Mouse (Mus musculus) embryo, embryonic 9.5 days (tissue): Measurements from ENCODE around the gene Rtp4.

Source experiments
- DNase-seq: peaks from one replicate; pipeline ENCODE4 v3.0.0-alpha.2; 2017; ENCODE audit errors: extremely low spot score

Gene Rtp4

DNA sequence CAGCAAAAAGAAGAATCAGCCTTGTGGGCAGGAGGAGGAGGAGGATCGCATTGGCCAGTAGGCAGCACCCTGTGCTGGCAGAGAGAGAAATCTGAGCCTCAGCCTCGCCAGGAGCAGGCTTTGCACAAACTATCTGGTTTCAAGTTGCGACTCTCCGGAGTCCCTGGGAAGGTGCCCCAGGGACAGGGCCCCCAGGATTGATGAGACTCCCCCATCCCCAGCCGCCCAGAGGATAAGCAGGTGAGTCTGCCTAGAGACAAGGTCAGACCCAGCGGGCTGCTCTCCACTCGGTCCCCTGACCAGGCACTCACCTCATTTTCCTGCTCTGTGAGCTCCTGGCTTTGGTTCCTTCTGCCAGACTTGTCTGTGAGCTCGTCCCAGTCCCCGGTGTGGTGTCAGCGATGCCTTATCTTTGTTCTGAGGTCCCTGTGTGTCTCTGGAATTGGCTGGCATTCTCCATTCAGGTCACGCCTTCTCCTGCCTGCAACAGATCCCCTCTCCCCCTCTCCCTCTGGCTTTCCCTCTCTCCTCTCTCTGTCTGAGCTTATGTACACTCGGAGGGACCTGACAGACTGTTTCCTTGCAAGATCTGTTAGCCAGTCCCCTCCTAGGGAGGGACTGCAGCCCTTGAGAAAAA is at the start of gene Rtp4, which contains the start of gene Masp1:
TSS of gene Rtp4 (plus strand) at position 57 of the 637 bp plus-strand sequence.
TSS of gene Masp1 (minus strand) at position 581 of the 637 bp plus-strand sequence.
- peak; percentile 64 for DNase-seq

DNA sequence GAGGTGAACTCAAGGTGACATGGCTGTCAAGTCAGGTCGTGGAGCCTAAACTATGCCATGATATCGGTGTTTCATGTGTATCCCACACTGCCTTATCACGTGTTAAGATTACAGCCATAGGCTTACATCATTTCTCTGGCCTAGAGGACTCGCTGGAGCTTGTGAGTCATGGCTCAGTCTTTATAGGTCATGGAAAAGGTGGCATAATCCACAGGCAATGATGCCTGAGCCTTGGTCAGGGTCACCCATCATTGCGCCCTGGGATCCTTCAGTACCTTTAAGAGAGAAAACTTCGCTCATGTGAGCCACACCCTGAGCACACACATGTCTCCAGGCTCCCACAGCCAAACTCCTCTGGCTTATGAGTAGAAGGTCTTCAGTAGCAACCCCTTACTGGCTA is 48.5 kb upstream of the Rtp4 start:
- DNase-seq, result no peak

DNA sequence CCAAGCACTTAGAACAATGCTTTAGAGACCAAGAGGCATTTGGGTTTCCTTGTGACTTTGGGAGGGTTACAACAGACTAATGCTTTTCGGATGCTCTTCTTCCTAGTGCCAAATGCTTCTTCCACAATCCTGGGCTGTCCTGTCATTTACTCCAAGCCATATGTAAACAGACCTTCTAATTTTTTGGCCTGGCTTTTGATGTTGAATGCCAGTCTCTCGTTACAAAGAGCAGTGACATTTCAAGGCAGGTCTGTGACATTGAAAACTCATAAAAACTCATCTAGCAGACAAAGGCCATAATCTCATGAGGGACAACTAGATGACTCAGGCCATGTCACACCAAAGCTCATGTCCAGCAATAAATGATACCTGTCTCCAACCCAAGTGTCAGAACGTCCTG is 48.0 kb upstream of the Rtp4 start:
- no peak for DNase-seq

DNA sequence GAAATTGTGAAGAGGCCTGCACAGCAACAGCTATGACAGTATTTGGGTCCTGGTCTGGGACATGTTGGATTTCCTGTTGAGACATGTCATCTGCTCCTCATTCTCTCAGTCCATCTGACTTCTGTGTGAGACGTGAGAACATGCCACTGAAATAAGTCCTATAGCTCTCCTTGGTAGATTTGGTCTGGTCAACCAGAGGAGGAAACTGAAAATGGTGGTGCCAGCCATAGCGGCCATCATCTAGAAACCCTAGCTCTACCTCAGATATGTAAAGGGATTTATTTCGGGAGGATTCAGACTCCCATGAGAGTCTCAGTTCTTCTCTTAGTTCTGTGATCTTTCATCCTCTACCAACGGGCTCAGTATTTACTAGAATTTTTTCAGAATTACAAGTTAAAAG is 44.4 kb upstream of the Rtp4 start:
- DNase-seq, result no peak

DNA sequence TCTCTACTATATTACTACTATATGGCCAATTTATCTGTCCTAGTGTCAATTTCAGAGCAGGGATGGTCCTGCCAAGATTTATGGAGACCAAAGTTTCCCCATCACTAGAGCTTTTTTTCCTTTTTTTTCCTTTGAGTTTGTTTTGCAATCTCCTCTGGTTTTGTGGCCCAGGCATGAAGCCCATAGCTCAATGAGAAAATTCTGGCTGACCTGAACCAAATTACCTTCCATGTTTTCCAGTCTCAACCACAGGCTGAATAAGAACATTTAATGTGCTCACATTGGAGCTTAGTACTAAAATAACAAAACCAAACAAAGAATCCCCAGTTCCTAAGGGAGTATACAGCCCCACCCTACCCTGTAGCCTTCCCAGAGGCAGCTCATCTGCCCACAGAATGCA is 43.5 kb upstream of the Rtp4 start:
- no peak for DNase-seq

DNA sequence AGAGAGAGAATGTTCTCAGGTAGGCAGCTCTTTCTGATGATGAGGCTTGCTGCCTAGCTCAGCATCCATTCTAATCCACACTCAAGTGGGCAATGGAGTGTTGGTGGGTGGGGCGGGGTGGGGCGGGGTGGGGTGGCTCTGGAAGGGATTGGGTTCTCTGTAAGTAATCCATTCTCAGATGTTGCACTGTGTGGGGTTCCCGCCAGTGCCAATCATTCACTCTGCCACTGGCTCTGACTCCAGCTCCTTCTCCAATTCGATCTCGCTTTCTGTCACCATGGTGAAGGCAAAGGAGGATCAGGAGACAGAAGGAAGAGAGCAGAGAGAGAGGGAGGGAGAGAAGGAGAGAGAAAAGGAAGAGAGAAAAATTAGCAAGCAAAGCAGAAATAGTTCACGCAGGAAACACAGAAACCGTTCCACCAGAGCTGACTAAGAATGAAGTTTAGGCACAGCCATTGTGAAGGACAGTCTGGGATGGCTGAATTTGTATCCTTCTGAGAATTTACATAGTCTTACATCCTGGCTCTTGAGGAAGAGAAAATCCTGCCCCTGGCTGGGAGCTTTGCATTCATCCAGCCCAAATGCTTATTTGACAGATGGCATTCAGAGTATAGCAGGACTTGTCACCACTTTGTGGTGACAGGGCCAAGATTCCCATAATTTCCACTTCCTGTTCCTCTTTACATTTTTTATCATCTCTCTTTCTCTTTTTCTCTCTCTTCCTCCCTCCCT is 40.1 kb upstream of the Rtp4 start:
- DNase-seq, result no peak

DNA sequence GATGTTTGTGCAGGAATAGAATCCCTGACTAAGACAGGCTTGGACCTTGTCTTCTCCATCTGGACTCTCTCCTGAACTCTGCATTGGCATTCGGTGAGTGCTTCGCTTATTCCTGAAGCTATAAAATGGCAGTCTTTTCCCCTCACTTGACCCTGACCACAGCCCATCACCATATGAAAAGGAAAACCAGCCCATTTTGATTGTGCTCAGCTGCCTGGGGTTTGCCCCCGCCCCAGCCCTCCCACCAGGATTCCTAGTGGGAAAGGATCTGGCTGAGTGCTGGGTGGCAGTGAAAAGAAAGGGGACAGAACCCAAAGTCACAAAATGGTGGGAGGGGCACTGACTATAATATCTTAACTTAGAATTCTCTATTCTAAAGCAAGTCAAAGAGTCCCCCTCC is 37.9 kb upstream of the Rtp4 start:
- no peak for DNase-seq

DNA sequence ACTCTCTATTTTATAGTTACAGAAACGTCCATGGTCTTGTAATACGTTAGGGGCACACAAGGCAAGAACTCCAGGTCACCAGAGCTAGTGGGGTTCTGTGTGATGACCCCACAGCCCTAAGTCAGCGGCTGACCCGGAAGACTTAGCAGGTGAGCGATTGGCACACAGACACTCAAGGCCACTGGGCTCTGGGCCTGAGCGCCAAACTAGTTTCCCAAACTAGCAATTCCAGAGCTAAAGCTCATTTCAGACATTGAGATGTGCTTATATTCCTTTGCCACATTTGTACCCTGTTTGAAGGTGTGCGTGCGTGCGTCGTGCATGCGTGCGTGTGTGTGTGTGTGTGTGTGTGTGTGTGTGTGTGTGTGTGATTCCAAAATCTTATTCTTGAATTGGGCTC is 37.2 kb upstream of the Rtp4 start:
- DNase-seq, result no peak

DNA sequence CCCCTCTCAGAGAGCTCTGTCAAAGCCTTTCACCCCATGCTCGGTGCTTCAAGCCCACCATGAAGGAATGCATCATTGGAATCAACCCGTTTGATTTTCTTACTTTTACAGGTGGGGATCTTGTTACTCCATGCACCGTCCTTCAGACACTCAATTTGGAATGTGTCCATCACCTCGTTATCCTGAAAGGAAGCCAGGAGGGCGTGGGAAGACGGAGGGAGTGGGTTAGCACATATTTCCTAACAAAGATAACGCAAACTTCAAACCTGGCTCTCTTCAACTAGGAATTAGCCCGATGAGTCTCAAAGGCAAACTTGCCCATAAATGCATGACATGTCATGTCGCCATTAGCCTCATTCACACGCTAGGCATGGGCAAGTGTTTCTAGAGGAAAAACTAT is 36.8 kb upstream of the Rtp4 start:
- no peak for DNase-seq

DNA sequence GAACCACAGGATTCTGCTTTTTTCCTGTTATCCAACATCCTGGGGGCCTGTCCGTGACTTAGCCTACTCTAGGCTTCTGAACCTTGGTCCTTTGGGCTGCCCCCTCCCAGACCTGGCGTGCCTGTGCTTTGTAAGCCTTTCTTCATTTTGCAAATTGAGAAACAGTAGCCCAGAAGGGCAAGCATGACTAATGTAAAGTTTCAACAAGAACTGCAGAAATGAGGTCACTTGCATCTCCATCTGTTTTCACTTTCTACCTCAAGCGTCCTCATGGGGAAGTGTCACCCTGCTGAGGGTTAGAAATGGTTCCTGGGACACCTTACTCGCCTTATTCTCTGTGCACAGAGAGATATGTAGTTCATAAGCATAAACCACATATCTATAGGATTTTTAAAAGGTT is 27.3 kb upstream of the Rtp4 start:
- no peak for DNase-seq

DNA sequence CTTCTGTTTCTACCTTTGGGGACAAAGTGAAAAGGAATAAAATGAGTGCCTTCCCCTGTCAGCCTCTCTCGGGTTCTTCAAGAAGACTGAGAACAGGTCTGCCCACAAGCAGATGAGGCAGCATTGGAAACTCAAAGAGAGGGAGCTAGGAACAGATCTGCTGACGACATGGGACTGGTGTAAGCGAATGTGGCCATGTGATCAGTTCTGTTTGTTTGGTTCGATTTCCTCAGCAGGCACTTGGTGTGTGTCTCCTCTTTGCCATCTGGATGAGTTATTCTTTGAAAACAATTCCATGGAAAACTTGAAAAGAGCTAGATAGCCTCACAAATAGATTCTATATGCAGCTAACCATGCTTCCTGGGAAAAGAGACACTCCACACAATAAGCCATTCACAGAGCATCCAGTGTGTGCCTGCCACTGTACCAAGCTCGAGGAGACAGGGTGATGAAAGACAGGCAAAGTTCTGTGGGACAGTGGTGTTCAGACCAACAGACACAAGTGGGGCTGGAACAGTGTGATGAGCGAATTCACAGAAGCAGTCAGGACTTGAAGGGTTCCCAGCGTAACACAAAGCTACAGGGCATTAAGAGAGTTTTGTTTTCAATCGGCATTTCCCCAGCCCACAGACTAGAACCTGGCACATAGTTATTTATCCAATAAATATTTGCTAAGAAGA is 23.7 kb upstream of the Rtp4 start:
- DNase-seq, result no peak

DNA sequence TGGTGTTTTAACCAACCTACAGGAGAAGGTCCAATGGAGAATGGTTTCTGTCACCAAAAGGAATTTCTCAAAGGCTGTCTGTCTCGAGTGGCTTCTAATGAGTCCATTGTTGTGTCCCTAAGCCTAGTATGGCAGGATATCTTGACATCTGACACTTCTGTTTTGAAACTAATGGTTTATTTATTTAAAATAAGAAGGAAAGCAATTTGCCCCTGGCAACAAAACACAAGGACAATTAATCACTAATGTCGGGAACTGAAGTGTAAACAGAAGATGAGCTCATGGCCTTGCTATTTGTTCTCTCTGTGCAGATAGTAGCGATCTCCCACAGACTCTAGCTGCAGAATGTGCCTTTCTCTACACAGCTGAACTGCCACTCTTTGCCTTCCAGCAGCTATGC is 22.7 kb upstream of the Rtp4 start:
- DNase-seq, result peak; percentile 41

DNA sequence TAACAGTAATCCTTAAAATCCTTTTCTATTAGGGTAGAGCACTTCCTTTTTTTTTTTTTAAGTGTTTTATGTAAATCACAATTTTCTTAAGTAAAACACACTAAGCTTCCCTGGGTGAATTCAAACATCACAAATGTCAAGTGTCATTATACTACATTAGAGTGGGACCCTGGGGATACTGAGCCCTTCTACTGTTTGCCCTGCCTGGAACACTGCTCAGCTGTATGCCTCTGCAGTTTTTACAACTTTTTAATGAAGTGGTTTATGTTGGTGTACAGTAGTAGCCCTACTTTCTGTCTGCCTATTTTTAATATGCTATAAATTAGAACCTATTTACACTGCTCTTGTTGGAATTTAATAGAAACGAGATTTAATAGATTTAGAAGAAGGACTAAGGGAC is 22.2 kb upstream of the Rtp4 start:
- no peak for DNase-seq

DNA sequence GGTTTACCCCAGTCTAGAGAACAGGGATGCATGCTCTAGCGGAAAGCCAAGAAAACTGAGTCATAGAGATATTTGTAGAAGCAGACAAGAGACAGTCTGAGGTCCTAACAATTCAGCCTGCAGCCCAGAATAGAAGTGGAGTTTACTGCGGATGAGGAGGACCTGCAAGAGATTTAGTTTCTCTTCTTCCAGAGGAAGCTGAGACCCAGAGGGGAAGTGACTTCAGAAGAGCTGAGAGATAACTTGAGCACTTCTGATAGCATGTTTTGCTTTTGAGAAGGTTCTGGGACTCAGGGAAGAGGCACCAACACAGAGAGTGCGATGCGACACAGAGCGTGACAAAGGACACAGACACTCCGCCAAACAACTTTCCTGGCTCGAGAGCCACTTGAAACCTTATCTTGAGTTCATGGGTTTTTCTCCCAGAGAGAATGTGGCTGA is 21.4 kb upstream of the Rtp4 start:
- DNase-seq, result no peak

DNA sequence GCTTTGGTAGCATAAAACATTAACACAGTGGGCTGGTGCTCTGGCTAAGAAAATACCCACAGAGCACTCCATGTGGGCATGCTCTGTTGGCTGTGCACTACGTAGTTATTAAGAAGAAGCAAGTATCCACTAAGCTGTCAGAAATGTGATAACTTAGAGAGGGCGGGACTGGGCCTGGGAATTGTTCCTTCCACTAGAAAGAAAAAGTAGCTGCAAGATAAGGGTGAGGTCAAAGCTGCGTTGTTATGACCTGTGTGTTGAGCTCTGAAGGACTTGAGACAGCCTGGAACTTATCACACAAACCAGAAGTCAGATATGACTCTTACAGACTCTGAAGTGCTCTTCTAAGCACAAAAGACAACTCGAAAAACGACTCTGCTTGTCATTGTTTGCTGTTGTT is 19.5 kb upstream of the Rtp4 start:
- no peak for DNase-seq

DNA sequence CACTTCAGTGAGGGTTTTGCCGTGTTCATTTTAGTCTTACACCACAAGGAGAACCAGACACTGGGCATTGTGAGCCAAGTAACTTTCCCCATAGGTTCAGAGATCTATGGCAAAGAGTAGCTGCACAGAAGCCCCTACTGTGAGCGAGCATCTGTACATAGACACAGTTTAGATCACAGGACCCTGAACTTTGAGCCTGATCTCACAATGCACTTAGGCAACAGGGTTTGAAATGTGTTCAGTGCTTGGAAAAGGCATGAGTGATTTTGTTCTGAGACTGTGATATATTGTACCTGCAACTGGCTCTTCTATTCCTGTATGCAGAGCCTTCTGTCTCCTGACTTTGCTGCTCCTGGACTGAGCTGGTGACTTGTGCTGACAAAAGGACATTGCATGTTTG is 18.8 kb upstream of the Rtp4 start:
- DNase-seq, result no peak

DNA sequence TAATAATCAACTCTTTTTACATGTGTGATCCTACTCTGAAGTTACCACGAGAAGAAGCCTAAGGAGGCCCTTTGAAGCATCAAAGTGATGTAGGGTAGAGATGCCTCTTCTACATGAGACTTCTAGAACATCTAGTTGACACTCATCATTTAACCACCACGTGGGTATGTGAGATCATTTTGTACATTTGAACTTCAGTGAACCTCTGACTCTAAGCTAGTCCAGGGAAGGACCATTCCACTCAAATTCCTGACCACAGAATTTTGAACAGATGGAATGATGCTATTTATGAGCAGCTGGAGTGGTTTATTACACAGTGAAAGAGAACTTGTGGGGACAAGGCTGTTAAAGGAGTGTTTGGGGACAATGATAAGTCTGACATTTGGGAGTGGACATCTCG is 17.6 kb upstream of the Rtp4 start:
- DNase-seq, result no peak

DNA sequence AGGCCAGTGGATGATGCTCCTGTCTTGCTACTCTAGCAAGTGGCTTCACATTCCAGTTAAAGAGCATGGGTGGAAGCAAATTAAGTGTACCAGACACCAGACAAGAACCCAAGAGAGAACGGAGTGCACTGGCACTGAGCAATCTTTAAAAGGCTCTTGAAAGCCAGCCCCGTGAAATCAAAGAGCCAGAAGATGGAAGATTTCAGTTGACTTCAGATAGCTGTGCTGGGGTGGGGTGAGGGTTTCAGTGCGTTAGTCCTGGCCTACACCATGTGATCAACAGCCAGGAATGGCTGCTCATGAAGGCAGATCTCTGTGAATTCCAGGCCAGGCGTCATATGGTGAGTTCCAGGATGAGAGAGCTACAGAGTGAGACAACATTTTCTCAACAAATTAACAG is 16.7 kb upstream of the Rtp4 start:
- no peak for DNase-seq

DNA sequence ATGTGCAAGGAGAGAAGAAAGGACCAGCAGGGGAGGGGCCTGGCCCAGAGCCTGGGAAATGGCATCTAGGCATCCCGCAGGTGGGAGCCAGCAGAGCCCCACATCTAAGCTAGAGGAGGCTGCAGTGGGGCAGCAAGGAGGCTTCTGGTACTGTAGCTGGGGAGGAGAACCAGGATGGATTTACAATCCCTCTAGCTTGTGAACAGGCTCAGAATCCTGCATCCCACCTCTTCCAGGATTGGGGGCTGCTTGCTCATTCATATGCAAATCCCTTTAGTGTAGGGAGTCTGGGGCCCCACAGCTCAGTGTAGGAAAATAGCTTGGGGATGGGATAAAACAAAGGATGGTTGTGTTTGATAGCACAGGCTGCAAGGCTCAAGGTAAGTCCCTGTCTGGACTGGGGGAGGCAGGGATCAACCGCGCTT is 15.8 kb upstream of the Rtp4 start:
- DNase-seq, result peak; percentile 45

DNA sequence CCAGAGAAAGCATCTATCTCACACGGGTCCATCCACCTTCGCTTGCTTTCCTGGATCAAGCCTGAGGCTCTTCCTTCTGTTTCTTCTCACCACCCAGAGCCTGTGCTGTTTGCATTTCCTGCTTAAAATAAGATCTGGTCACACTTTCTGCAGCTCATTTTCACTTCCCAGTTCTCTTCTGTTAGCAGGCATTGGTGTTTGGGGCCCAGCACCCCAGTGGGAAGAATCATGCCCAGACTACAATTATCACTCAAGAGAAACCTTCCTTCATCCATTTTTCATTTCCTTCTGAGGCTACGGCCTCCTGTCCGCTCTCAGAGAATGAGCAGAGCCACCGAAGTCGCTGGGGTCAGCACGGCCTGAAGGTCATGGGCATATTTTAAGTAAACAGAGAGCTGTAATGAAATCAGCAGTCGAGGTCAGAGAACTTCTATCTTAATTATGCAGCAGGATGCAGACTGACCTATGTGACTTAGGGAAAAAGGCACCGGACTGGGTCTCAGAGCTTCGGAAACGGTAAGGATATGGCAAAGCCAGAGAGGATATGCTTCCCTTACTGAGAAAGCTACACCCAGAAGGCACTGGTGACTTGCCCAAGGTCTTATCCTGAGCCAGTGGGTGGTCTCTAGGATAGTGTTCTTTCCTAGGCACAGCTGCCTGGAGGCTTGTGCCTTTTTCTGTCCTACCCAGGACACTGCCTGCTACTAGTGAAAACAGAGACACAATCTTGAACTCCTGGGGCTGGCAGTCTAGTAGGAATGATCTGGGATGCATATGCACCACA is 14.0 kb upstream of the Rtp4 start:
- DNase-seq, result no peak

DNA sequence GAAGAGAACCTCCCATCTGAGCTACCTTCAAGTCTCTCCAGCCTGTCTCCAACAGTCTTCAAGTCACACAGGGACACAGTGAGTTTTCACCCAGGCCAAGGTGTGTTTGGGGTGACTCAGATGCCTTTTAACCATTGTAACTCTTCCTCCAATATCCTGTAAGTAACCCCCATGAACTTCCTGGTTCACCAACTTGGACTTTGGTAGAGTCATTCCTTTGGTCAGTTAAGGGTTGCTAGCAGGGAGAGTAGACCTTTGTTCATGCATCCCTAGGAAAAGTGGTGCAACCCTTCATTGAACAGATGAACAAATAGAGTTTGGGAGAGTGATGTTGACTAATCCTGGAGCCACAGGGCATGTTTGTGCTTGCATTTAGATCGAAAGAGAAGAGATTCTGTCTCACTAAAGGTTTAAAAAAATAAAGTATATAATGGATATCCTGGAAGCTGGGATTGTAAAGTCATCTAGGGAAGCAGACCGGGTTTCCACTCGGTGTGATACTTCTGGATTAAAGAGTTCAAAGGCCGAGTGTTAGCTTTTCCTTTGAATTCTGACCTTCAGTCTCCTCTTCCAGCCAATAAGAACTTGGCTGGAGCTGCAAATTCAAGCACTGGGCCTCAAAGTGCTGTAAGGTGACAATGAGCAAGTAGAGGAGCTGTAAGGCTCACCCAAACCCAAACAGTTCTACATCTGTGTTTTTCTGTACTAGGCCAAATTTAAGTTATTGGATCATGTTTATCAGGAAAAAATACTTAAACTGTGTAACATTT is 8.7 kb upstream of the Rtp4 start:
- DNase-seq, result no peak

DNA sequence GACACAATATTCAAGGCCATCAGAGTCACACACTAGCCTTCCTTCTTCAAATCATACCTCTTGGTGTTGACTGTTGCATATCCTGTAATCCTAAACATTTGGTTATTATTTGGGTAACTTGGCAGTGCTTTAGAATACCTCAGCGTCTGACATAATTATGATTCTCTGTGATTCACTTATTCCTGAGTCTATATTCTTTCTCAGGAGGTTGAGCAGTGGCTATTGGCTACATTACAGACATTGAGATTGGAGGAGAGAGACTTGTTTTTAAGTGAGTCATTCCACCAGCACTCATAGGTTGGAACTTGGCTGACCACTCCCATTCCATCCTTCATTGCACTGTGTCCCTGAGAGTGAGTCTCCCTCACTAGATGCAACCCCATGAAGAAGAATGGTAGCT is 6.7 kb upstream of the Rtp4 start:
- DNase-seq, result no peak
